Mouse (Mus musculus) ES-E14 (cell line): ENCODE data around the gene Vav3. TPM values are rescaled to one million over a fixed set of nuclear protein-coding genes. Genes with fewer than 3 reads are reported as not detected.

ENCODE experiments used
- DNase-seq: peaks from one replicate; pipeline ENCODE4 v3.0.0-alpha.2; 2013; ENCODE audit warnings: low read depth, low spot score
- H3K27ac ChIP-seq: 2 replicates; pipeline ENCODE4 v1.5.1; 2012; ENCODE audit warnings: low read depth, mild to moderate bottlenecking, low read length, moderate library complexity, mixed read lengths; ENCODE audit not compliant: poor library complexity, insufficient read depth, severe bottlenecking
- H3K36me3 ChIP-seq: 2 replicates; pipeline ENCODE4 v1.6.1; 2012; ENCODE audit warnings: mild to moderate bottlenecking, low read length, moderate library complexity, mixed read lengths; ENCODE audit not compliant: control insufficient read depth, poor library complexity, insufficient read depth, severe bottlenecking
- H3K4me1 ChIP-seq, 2 experiments: fragments of 150-350 bp in 1 of 2; sonication (generic) in 1 of 2; 2 replicates each; pipeline ENCODE4 v1.6.1; 2012; ENCODE audit warnings: low read length in 2 of 2, mild to moderate bottlenecking in 1 of 2, mixed read lengths in 1 of 2; ENCODE audit not compliant: control insufficient read depth in 2 of 2, insufficient read depth in 2 of 2, poor library complexity in 1 of 2
- H3K4me3 ChIP-seq, 2 experiments: fragments of 150-350 bp in 1 of 2; sonication (generic) in 1 of 2; 2 replicates each; pipeline ENCODE4 v1.5.1; 2012; ENCODE audit warnings: low read length in 2 of 2, low read depth in 1 of 2, mild to moderate bottlenecking in 1 of 2, mixed read lengths in 1 of 2; ENCODE audit not compliant: insufficient read depth in 1 of 2, poor library complexity in 1 of 2, severe bottlenecking in 1 of 2
- H3K9ac ChIP-seq: 2 replicates; pipeline ENCODE4 v1.6.1; 2012; ENCODE audit warnings: low read depth, mild to moderate bottlenecking, low read length, mixed read lengths; ENCODE audit not compliant: poor library complexity, insufficient read depth, severe bottlenecking
- H3K9me3 ChIP-seq: fragments of 150-350 bp; sonication (generic); 2 replicates; pipeline ENCODE4 v1.6.1; 2012; ENCODE audit warnings: low read depth, mild to moderate bottlenecking, low read length; ENCODE audit not compliant: control insufficient read depth, insufficient read depth
- CHD2 ChIP-seq: IDR thresholded peaks from 2 replicates; pipeline ENCODE4 v1.6.1; 2014; ENCODE audit warnings: mild to moderate bottlenecking, low read depth, low read length, inconsistent platforms
- HCFC1 ChIP-seq: IDR thresholded peaks from 2 replicates; pipeline ENCODE4 v1.6.1; 2012; ENCODE audit warnings: low read length, inconsistent platforms, borderline replicate concordance; ENCODE audit not compliant: insufficient read depth
- MAFK ChIP-seq: IDR thresholded peaks from 2 replicates; pipeline ENCODE4 v1.6.1; 2014; ENCODE audit warnings: mild to moderate bottlenecking, low read depth, low read length, inconsistent platforms; ENCODE audit not compliant: insufficient read depth
- ZC3H11A ChIP-seq: IDR thresholded peaks from 2 replicates; pipeline ENCODE4 v1.6.1; 2012; ENCODE audit warnings: low read depth, mild to moderate bottlenecking, inconsistent platforms, low read length, borderline replicate concordance
- ZNF384 ChIP-seq: IDR thresholded peaks from 2 replicates; pipeline ENCODE4 v1.6.1; 2012; ENCODE audit warnings: low read depth, low read length, inconsistent platforms
- in situ Hi-C, 2 experiments: fragments of 600-800 bp; cut with MboI; formaldehyde crosslinking; loops; one replicate each; pipeline ENCODE4 v1.15.1; 2025; ENCODE audit warnings: low sequenced_read_pairs in 2 of 2, inconsistent platforms in 1 of 2; ENCODE audit not compliant: unreplicated experiment in 2 of 2
- total RNA-seq: library from RNA; depleted of rRNA; stranded (reverse); fragments of 300-350 nt; gene quantifications from 2 replicates; pipeline ENCODE4 v1.2.3, GENCODE M21; 2012

Gene Vav3
- total RNA-seq, 1 experiment, result 1.6 TPM

GRCm38 (mm10) chr3:109311875-109312274 lies 28.6 kb upstream of the Vav3 start:
- no peak overlapping the region for H3K4me3 ChIP-seq
- no peaks in the 10 kb centered on the region for H3K9me3 ChIP-seq
- no peaks in the 10 kb centered on the region for H3K4me1 ChIP-seq
- in situ Hi-C loops, result no loop called here
- TF ChIP-seq HCFC1 (no peak), ZC3H11A (no peak), ZNF384 (no peak), MAFK (no peak), CHD2 (no peak)
- H3K9ac ChIP-seq, result no peak overlapping the region
- no peaks in the 10 kb centered on the region for H3K36me3 ChIP-seq
- no peak overlapping the region for H3K27ac ChIP-seq
- DNase-seq, result no peak

GRCm38 (mm10) chr3:109313501-109313900 lies 27.0 kb upstream of the Vav3 start:
- TF ChIP-seq ZC3H11A, result no peak
- TF ChIP-seq HCFC1, result no peak
- no peak for TF ChIP-seq MAFK
- no peak for TF ChIP-seq ZNF384
- Histone ChIP-seq H3K9ac (no peak overlapping the region), H3K9me3 (no peaks in the 10 kb centered on the region), H3K36me3 (no peaks in the 10 kb centered on the region), H3K4me1 (no peaks in the 10 kb centered on the region), H3K4me3 (no peak overlapping the region), H3K27ac (no peak overlapping the region)
- in situ Hi-C loops, result no loop called here
- DNase-seq, result no peak

- Histone ChIP-seq H3K4me3 (no peak overlapping the region), H3K9me3 (no peaks in the 10 kb centered on the region), H3K4me1 (peaks cover 0 to 4% of the 10 kb centered on the region in 2 experiments; a peak in 2 of 4 replicates), H3K9ac (no peak overlapping the region), H3K27ac (no peak overlapping the region), H3K36me3 (no peaks in the 10 kb centered on the region)
- DNase-seq, result no peak
- in situ Hi-C loops, result no loop called here
- no peak for TF ChIP-seq HCFC1
- no peak for TF ChIP-seq MAFK
- TF ChIP-seq CHD2, result no peak
- no peak for TF ChIP-seq ZC3H11A
- no peak for TF ChIP-seq ZNF384
Observed at GRCm38 (mm10) chr3:109322225-109322624, 18.2 kb upstream of the Vav3 start.

- H3K4me3 ChIP-seq, result no peak overlapping the region
- H3K27ac ChIP-seq, result no peak overlapping the region
- no peaks in the 10 kb centered on the region for H3K9me3 ChIP-seq
- no peak for TF ChIP-seq ZNF384
- TF ChIP-seq ZC3H11A, result no peak
- TF ChIP-seq CHD2, result no peak
- TF ChIP-seq HCFC1, result no peak
- no peak for TF ChIP-seq MAFK
- in situ Hi-C loops, result no loop called here
- H3K36me3 ChIP-seq, result no peaks in the 10 kb centered on the region
- H3K9ac ChIP-seq, result no peak overlapping the region
- no peak for DNase-seq
- H3K4me1 ChIP-seq, result peaks cover 0 to 4% of the 10 kb centered on the region in 2 experiments; a peak in 2 of 4 replicates
Observed at GRCm38 (mm10) chr3:109323447-109324300, 16.8 kb upstream of the Vav3 start.
